Mouse (Mus musculus): ENCODE measurements around the gene Efcab3.

Efcab3 gene

GRCm38 (mm10) chr11:105164516-105165510 lies 101.4 kb downstream of the Efcab3 start:
- TF ChIP-seq GATA4 (IDR thresholded peaks at IDR 0.05; ENCODE audit: insufficient replicate concordance, low read length): no peak

- no peak for TF ChIP-seq GATA4 (IDR thresholded peaks at IDR 0.05; ENCODE audit: insufficient replicate concordance, low read length)
These were observed 103.4 kb downstream of the Efcab3 start for GRCm38 (mm10) chr11:105166780-105167179.

Data from liver, adult (tissue).